In genomic region chr15:98106506-98106905, GRCm38 (mm10) we compare ENCODE assay signal across 22 mouse cellular contexts. TPM values are rescaled to one million over a fixed set of nuclear protein-coding genes. Genes with fewer than 3 reads are reported as not detected.
DNase-seq lines count a peak whose midpoint lies in the region; ATAC-seq and TF ChIP-seq lines count a peak whose summit lies in the region.
"Had no signal": no experiment of that assay in that cellular context is flagged by ENCODE, and none has a peak within 500 bp of the region (broad histone marks: within the 10 kb centered on the region; RNA-seq: fewer than 3 reads in every experiment).

No protein-coding gene starts in this region.

- peak; percentile 15 for ATAC-seq in megakaryocyte progenitor cell, adult 5-6 weeks (replicated peaks; ENCODE audit: poor library complexity)
- no peak for ATAC-seq in frontal cortex, adult (ENCODE audit: low TSS enrichment)
- ATAC-seq in forebrain, embryonic 16.5 days, result no peak
- ATAC-seq: activated CD4-positive, CD25-positive, alpha-beta regulatory T cell, adult 4 months; CD4-positive, CD25-positive, alpha-beta regulatory T cell, adult 4 months; forebrain, embryonic 13.5 days; forebrain, embryonic 15.5 days; Patski had no signal

- TF ChIP-seq EP300 in MEL (IDR thresholded peaks at IDR 0.05; ENCODE audit: low read depth in 1 of 2, low read length in 2 of 2), result peak; percentile 60 to 71; a peak in 2 of 4 replicates

- peaks cover 2 to 33% of the 10 kb centered on the region in 2 experiments; a peak in 3 of 4 replicates for H3K36me3 ChIP-seq in MEL (ENCODE audit: control insufficient read depth in 1 of 2, insufficient read depth in 2 of 2, low read length in 2 of 2)
- no peaks in the 10 kb centered on the region for H3K36me3 ChIP-seq in forebrain, embryonic 16.5 days (ENCODE audit: control insufficient read depth, insufficient read depth)
- H3K36me3 ChIP-seq: embryonic facial prominence, embryonic 10.5 days; embryonic facial prominence, embryonic 12.5 days; forebrain, embryonic 15.5 days had no signal

- H3K4me3 ChIP-seq in MEL (ENCODE audit: control insufficient read depth in 1 of 2, insufficient read depth in 1 of 2, low read depth in 2 of 2, low read length in 2 of 2), result no peak overlapping the region
- no peak overlapping the region for H3K4me3 ChIP-seq in forebrain, embryonic 16.5 days (replicated peaks; ENCODE audit: low read length)
- H3K4me3 ChIP-seq: embryonic facial prominence, embryonic 10.5 days; embryonic facial prominence, embryonic 12.5 days; forebrain, embryonic 13.5 days; forebrain, embryonic 15.5 days had no signal

- H3K27ac ChIP-seq in MEL (ENCODE audit: control insufficient read depth, low read depth, low read length), result peak overlapping the region; percentile 48
- H3K27ac ChIP-seq in forebrain, embryonic 16.5 days (ENCODE audit: low read length), result no peak overlapping the region
- H3K27ac ChIP-seq: embryonic facial prominence, embryonic 10.5 days; embryonic facial prominence, embryonic 12.5 days; forebrain, embryonic 13.5 days; forebrain, embryonic 15.5 days had no signal

- no peak for TF ChIP-seq RAD21 in MEL (IDR thresholded peaks at IDR 0.05; ENCODE audit: low read depth, low read length)

- H3K27me3 ChIP-seq in MEL (ENCODE audit: control insufficient read depth in 1 of 2, insufficient read depth in 2 of 2, low read length in 2 of 2), result no peaks in the 10 kb centered on the region
- no peaks in the 10 kb centered on the region for H3K27me3 ChIP-seq in forebrain, embryonic 16.5 days (replicated peaks; ENCODE audit: control insufficient read depth, insufficient read depth, low read length)
- H3K27me3 ChIP-seq: embryonic facial prominence, embryonic 12.5 days; forebrain, embryonic 13.5 days; forebrain, embryonic 15.5 days had no signal

- peaks cover 29 to 41% of the 10 kb centered on the region in 2 experiments for H3K4me1 ChIP-seq in MEL (ENCODE audit: control insufficient read depth in 1 of 2, insufficient read depth in 2 of 2, low read length in 2 of 2)
- peaks cover 17% of the 10 kb centered on the region for H3K4me1 ChIP-seq in forebrain, embryonic 16.5 days (replicated peaks; ENCODE audit: control insufficient read depth, insufficient read depth, low read length)

- no peak for TF ChIP-seq CTCF in MEL (IDR thresholded peaks at IDR 0.05 in 2 of 3, conservative IDR thresholded peaks at IDR 0.05 in 1 of 3; ENCODE audit: control insufficient read depth in 1 of 3, insufficient read depth in 1 of 3, low read depth in 2 of 3, low read length in 3 of 3, poor library complexity in 1 of 3, severe bottlenecking in 1 of 3)

- no peak for TF ChIP-seq POLR2A in MEL (IDR thresholded peaks at IDR 0.05; ENCODE audit: control insufficient read depth in 1 of 2, insufficient read depth in 1 of 2, low read depth in 1 of 2, low read length in 2 of 2, poor library complexity in 1 of 2)

- peaks cover 9% of the 10 kb centered on the region for H3K79me2 ChIP-seq in MEL (ENCODE audit: control insufficient read depth, insufficient read depth, low read length, poor library complexity)

- WGBS in forebrain, embryonic 16.5 days, result 79% methylated on average over 6 of the region's 6 CpGs

- H3K9me3 ChIP-seq in MEL (replicated peaks; ENCODE audit: insufficient read depth, low read length), result no peaks in the 10 kb centered on the region
- H3K9me3 ChIP-seq in forebrain, embryonic 16.5 days (ENCODE audit: control insufficient read depth, low read length), result no peaks in the 10 kb centered on the region
- H3K9me3 ChIP-seq: embryonic facial prominence, embryonic 10.5 days; embryonic facial prominence, embryonic 12.5 days; forebrain, embryonic 13.5 days; forebrain, embryonic 15.5 days; G1E had no signal

- H3K4me2 ChIP-seq in forebrain, embryonic 16.5 days (ENCODE audit: low read length), result no peak overlapping the region
- H3K4me2 ChIP-seq: embryonic facial prominence, embryonic 12.5 days; forebrain, embryonic 13.5 days; forebrain, embryonic 15.5 days had no signal

- no peak overlapping the region; the same call in 1 of the 2 replicates for H3K9ac ChIP-seq in MEL (ENCODE audit: control insufficient read depth, low read depth, low read length, poor library complexity, severe bottlenecking)
- no peak overlapping the region for H3K9ac ChIP-seq in forebrain, embryonic 16.5 days (replicated peaks; ENCODE audit: low read depth, low read length)
- H3K9ac ChIP-seq: embryonic facial prominence, embryonic 12.5 days; forebrain, embryonic 13.5 days; forebrain, embryonic 15.5 days had no signal

- peak; percentile 31 for DNase-seq in 416B (ENCODE audit: low read depth)
- DNase-seq in MEL (ENCODE audit: low read depth, low spot score), result peak; percentile 91
- DNase-seq in urinary bladder, adult 18-20 months (ENCODE audit: low spot score in 2 of 2), result no peak
- DNase-seq: adrenal gland, adult 8-10 months; adrenal gland, postnatal 14 days; adrenal gland, postnatal 36 days; B cell, adult 2 months; cerebellum, adult 11-12 months; cerebellum, adult 2 months; cerebellum, postnatal 10 days; cerebellum, postnatal 25 days had no signal

TF ChIP-seq in MEL, 35 proteins besides CTCF, POLR2A, EP300 and RAD21:
- peak; percentile 51; the same call in 1 of the 2 replicates for TF ChIP-seq TCF12 (IDR thresholded peaks at IDR 0.05; ENCODE audit: low read depth, low read length)
- no peak for TF ChIP-seq SMC3 (IDR thresholded peaks at IDR 0.05; ENCODE audit: low read depth, low read length)
- 0 out of 2 replicates have a peak, but pooled peaks have one; percentile 42 for TF ChIP-seq TBP (IDR thresholded peaks at IDR 0.05; ENCODE audit: low read depth, low read length)
- TF ChIP-seq MAFK (IDR thresholded peaks at IDR 0.05; ENCODE audit: borderline replicate concordance, low read depth, low read length), result no peak; the same call in 1 of the 2 replicates
- TF ChIP-seq E2F4 (IDR thresholded peaks at IDR 0.05; ENCODE audit: borderline replicate concordance, low read depth, low read length), result no peak
- TF ChIP-seq KAT2A (conservative IDR thresholded peaks at IDR 0.05; ENCODE audit: low read depth, low read length), result no peak; the same call in 1 of the 2 replicates
- peak; percentile 30; the same call in 1 of the 2 replicates for TF ChIP-seq POLR2AphosphoS2 (IDR thresholded peaks at IDR 0.05; ENCODE audit: low read length)
- no peak for TF ChIP-seq TAL1 (IDR thresholded peaks at IDR 0.05; ENCODE audit: low read length)
- no peak for TF ChIP-seq MEF2A (IDR thresholded peaks at IDR 0.05; ENCODE audit: extremely low read depth, insufficient replicate concordance, low read depth, low read length, poor library complexity, severe bottlenecking)
- TF ChIP-seq RCOR1 (IDR thresholded peaks at IDR 0.05; ENCODE audit: low read depth, low read length), result peak; percentile 67; the same call in 1 of the 2 replicates
- TF ChIP-seq NELFE (IDR thresholded peaks at IDR 0.05; ENCODE audit: low read depth, low read length), result no peak
- TF ChIP-seq MXI1 (IDR thresholded peaks at IDR 0.05; ENCODE audit: low read depth, low read length), result peak; percentile 51; the same call in 1 of the 2 replicates
- TF ChIP-seq MYB (IDR thresholded peaks at IDR 0.05; ENCODE audit: low read depth, low read length), result no peak
- TF ChIP-seq USF1 (IDR thresholded peaks at IDR 0.05; ENCODE audit: low read depth, low read length), result no peak
- no peak for TF ChIP-seq MAZ (IDR thresholded peaks at IDR 0.05; ENCODE audit: low read depth, low read length)
- no peak for TF ChIP-seq USF2 (IDR thresholded peaks at IDR 0.05; ENCODE audit: borderline replicate concordance in 1 of 2, insufficient read depth in 1 of 2, low read depth in 1 of 2, low read length in 2 of 2)
- TF ChIP-seq ZMIZ1 (IDR thresholded peaks at IDR 0.05; ENCODE audit: low read depth, low read length), result no peak
- peak; percentile 81 for TF ChIP-seq GATA1 (IDR thresholded peaks at IDR 0.05; ENCODE audit: low read depth, low read length)
- no peak for TF ChIP-seq CHD1 (IDR thresholded peaks at IDR 0.05; ENCODE audit: low read depth, low read length)
- TF ChIP-seq ETS1 (IDR thresholded peaks at IDR 0.05; ENCODE audit: low read depth, low read length), result peak; percentile 81
- TF ChIP-seq HCFC1 (IDR thresholded peaks at IDR 0.05; ENCODE audit: low read depth, low read length), result no peak
- peak; percentile 62 for TF ChIP-seq SIN3A (IDR thresholded peaks at IDR 0.05; ENCODE audit: low read length)
- no peak for TF ChIP-seq ZC3H11A (IDR thresholded peaks at IDR 0.05; ENCODE audit: low read depth, low read length)
- TF ChIP-seq CHD2 (IDR thresholded peaks at IDR 0.05; ENCODE audit: low read length), result no peak
- no peak for TF ChIP-seq MYC (IDR thresholded peaks at IDR 0.05; ENCODE audit: low read depth, low read length)
TF ChIP-seq in MEL: peak in this region for 8.

RNA-seq across cellular contexts. Expression of gene Senp1, which starts 13.0 kb away (rescaled TPM):
- 34.1 and 41.4 TPM in 2 replicates for total RNA-seq in MEL (2012; rRNA removed)
- 10 to 100 TPM in 1 of 2 experiments, not detected in 1; 96.5 TPM for polyA plus RNA-seq in MEL (2012; ENCODE audit: insufficient read depth in 1 of 2, insufficient read length in 2 of 2, low read depth in 1 of 2, low replicate concordance in 2 of 2, missing spikeins in 1 of 2)
- 55.1 and 60.2 TPM in 2 replicates for total RNA-seq in megakaryocyte progenitor cell, adult 5-6 weeks (2015)
- 53.0 and 57.6 TPM in 2 replicates for total RNA-seq in megakaryocyte progenitor cell, adult 5-6 weeks (2017)
- polyA plus RNA-seq in forebrain, embryonic 16.5 days (2015; fragmentation: Nextera tagmentation; extraction: Ambion mirVana), result 26.9 and 30.9 TPM in 2 replicates

RNA-seq across cellular contexts. Expression of gene Pfkm, which starts 14.1 kb away (rescaled TPM):
- 96.0 and 150 TPM in 2 replicates for total RNA-seq in MEL (2012; rRNA removed)
- 100 to 1,000 TPM in 1 of 2 experiments, not detected in 1; 125 TPM for polyA plus RNA-seq in MEL (2012; ENCODE audit: insufficient read depth in 1 of 2, insufficient read length in 2 of 2, low read depth in 1 of 2, low replicate concordance in 2 of 2, missing spikeins in 1 of 2)
- total RNA-seq in megakaryocyte progenitor cell, adult 5-6 weeks (2015), result 5.4 and 5.9 TPM in 2 replicates
- total RNA-seq in megakaryocyte progenitor cell, adult 5-6 weeks (2017), result 14.1 and 20.0 TPM in 2 replicates
- 93.3 and 97.0 TPM in 2 replicates for polyA plus RNA-seq in forebrain, embryonic 16.5 days (2015; fragmentation: Nextera tagmentation; extraction: Ambion mirVana)

RNA-seq across cellular contexts. Expression of gene Asb8, which starts 58.9 kb away (rescaled TPM):
- 28.7 and 33.1 TPM in 2 replicates for total RNA-seq in MEL (2012; rRNA removed)
- polyA plus RNA-seq in MEL (2012; ENCODE audit: insufficient read depth in 1 of 2, insufficient read length in 2 of 2, low read depth in 1 of 2, low replicate concordance in 2 of 2, missing spikeins in 1 of 2), result 10 to 100 TPM in 1 of 2 experiments, not detected in 1; 38.2 TPM
- total RNA-seq in megakaryocyte progenitor cell, adult 5-6 weeks (2015), result 28.4 and 28.8 TPM in 2 replicates
- total RNA-seq in megakaryocyte progenitor cell, adult 5-6 weeks (2017), result 25.3 and 27.6 TPM in 2 replicates
- 48.5 and 51.1 TPM in 2 replicates for polyA plus RNA-seq in forebrain, embryonic 16.5 days (2015; fragmentation: Nextera tagmentation; extraction: Ambion mirVana)

Comparison
In these comparisons a context has a peak if more than half of its experiments do, and no peak if none do; other contexts are left out.
1. DNase-seq: peak in 416B (single experiment) and MEL (single experiment); none in urinary bladder, adult 18-20 months (0 of 2).